Mouse (Mus musculus) adrenal gland, adult 10 weeks (tissue): Measurements from ENCODE around the gene Bahcc1. TPM values are rescaled to one million over a fixed set of nuclear protein-coding genes. Genes with fewer than 3 reads are reported as not detected.

Experiments
- polyA plus RNA-seq: library from polyadenylated mRNA; stranded (reverse); fragments of 350-450 nt; fragmentation: Illumina TruSeq; extraction: RNeasy Lipid Tissue Mini Kit (QIAGEN cat#74804); gene quantifications from one replicate; pipeline ENCODE4 v1.2.3, GENCODE M21; 2014; ENCODE audit warnings: low read depth, low replicate concordance

Gene Bahcc1
- 1.7 TPM for polyA plus RNA-seq

DNA sequence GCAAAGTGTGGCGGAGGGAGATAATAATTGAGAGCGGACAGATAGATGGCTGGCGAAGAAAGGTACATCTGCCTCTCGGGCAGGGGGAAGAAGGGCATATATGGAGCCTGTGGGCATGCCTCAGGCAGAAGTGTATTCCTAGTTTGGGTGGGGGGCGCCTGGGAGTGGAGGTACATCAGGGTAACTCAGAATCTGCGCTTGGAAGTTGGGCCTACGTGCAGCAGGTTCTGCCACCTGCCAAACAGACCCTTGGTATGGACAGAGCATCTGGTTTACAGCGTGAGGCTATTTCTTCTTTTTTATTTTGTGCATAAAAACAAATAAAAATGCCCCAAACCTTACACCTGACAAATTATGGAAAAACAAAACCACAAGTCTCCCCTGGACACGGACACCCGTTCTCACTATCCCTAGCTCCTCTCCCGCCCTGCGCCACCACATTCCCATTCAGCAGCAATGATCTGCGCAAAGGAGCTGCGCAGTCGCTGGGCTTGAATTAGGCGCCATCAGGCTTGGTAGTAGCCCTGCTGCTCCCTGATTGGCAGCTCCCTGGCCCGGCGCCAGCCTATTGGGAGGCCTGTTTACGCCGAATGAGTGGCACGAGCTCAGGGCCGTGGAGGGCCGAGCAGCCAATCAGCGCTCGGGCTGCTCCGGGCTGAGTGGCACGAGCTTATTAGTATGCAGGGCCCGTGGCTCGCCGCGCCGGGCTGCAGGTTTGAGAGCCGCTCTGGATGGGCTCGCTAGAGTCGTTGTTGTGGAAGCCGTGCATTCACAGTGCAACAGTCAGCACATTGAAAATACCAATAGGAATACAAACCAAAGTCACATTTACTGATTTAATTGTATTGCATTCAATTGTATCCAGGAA is at the start of gene Bahcc1:
TSS of gene Bahcc1 (plus strand) at position 718 of the 868 bp plus-strand sequence.

Other genes with a start within 250 kb of the Bahcc1 start
- gene Aatk, start 185.8 kb upstream of the Bahcc1 start, polyA plus RNA-seq = 0.87 TPM
- 5.1 TPM for gene Cep131, start 146.1 kb upstream of the Bahcc1 start, polyA plus RNA-seq
- gene Tepsin, start 134.2 kb upstream of the Bahcc1 start, polyA plus RNA-seq = 0.47 TPM
- 2.3 TPM for gene Ndufaf8, start 134.0 kb upstream of the Bahcc1 start, polyA plus RNA-seq
- gene Slc38a10, start 81.6 kb upstream of the Bahcc1 start, polyA plus RNA-seq = 3.6 TPM
- 383 TPM for gene Actg1, start 115.6 kb downstream of the Bahcc1 start, polyA plus RNA-seq
- not detected for gene Fscn2, start 128.6 kb downstream of the Bahcc1 start, polyA plus RNA-seq
- 0.29 TPM for gene Faap100, start 145.8 kb downstream of the Bahcc1 start, polyA plus RNA-seq
- 29.9 TPM for gene Nploc4, start 204.8 kb downstream of the Bahcc1 start, polyA plus RNA-seq
- gene Tspan10, start 209.7 kb downstream of the Bahcc1 start, polyA plus RNA-seq = not detected
- not detected for gene Pde6g, start 220.6 kb downstream of the Bahcc1 start, polyA plus RNA-seq
- 1.4 TPM for gene Oxld1, start 225.1 kb downstream of the Bahcc1 start, polyA plus RNA-seq
- gene Ccdc137, start 225.2 kb downstream of the Bahcc1 start, polyA plus RNA-seq = 13.4 TPM
- 16.2 TPM for gene Arl16, start 234.7 kb downstream of the Bahcc1 start, polyA plus RNA-seq